Mouse (Mus musculus) CH12.LX (cell line): ENCODE measurements around the gene Polh. TPM values are rescaled to one million over a fixed set of nuclear protein-coding genes. Genes with fewer than 3 reads are reported as not detected.

Experiments used
- DNase-seq: peaks from one replicate; pipeline ENCODE4 v3.0.0-alpha.2; 2013; ENCODE audit errors: extremely low read depth
- H3K27ac ChIP-seq: 2 replicates; pipeline ENCODE4 v1.5.1; 2012; ENCODE audit warnings: low read depth, mild to moderate bottlenecking, control low read depth, moderate library complexity; ENCODE audit not compliant: insufficient read depth
- H3K27me3 ChIP-seq: replicated peaks from 2 replicates; pipeline ENCODE3; 2012; ENCODE audit warnings: inconsistent platforms
- H3K36me3 ChIP-seq, 2 experiments: replicated peaks in 1 of 2; 2 replicates each; pipeline versions ENCODE3 to v1.6.1; 2012; ENCODE audit warnings: inconsistent platforms in 1 of 2, low read length in 1 of 2, mild to moderate bottlenecking in 1 of 2, mixed read lengths in 1 of 2, moderate library complexity in 1 of 2; ENCODE audit not compliant: control insufficient read depth in 1 of 2, insufficient read depth in 1 of 2
- H3K4me1 ChIP-seq, 2 experiments: 2 replicates each; pipeline ENCODE4 v1.6.1; 2012; ENCODE audit warnings: inconsistent platforms in 1 of 2, moderate library complexity in 1 of 2; ENCODE audit not compliant: insufficient read depth in 2 of 2, control insufficient read depth in 1 of 2
- H3K4me2 ChIP-seq: 2 replicates; pipeline ENCODE4 v1.6.1; 2012; ENCODE audit warnings: low read depth, mild to moderate bottlenecking, control low read depth; ENCODE audit not compliant: poor library complexity, insufficient read depth, severe bottlenecking
- H3K4me3 ChIP-seq, 3 experiments: fragments of 150-350 bp in 1 of 3; sonication (generic) in 1 of 3; replicated peaks in 1 of 3; 2 replicates each; pipeline versions ENCODE3 to v1.5.1; 2011 to 2012; ENCODE audit warnings: low read depth in 2 of 3, low read length in 2 of 3, mild to moderate bottlenecking in 2 of 3, moderate library complexity in 2 of 3, control low read depth in 1 of 3, improper control_type of control experiment in 1 of 3, inconsistent platforms in 1 of 3, mixed read lengths in 1 of 3; ENCODE audit not compliant: poor library complexity in 1 of 3
- H3K79me2 ChIP-seq: replicated peaks from 2 replicates; pipeline ENCODE4 v1.6.1; 2012; ENCODE audit warnings: mild to moderate bottlenecking, moderate library complexity; ENCODE audit not compliant: control insufficient read depth, poor library complexity, insufficient read depth, severe bottlenecking; ENCODE audit errors: extremely low read depth
- H3K9ac ChIP-seq: 2 replicates; pipeline ENCODE4 v1.6.1; 2012; ENCODE audit warnings: low read depth, mild to moderate bottlenecking, control low read depth, moderate library complexity; ENCODE audit not compliant: insufficient read depth
- H3K9me3 ChIP-seq: replicated peaks from 2 replicates; pipeline ENCODE3; 2012; ENCODE audit warnings: low read length, inconsistent platforms, mixed read lengths
- CTCF ChIP-seq, 2 experiments: IDR thresholded peaks in 1 of 2; conservative IDR thresholded peaks in 1 of 2; 2 replicates each; pipeline ENCODE4 v1.5.1; 2011 to 2012; ENCODE audit warnings: low read depth in 2 of 2, low read length in 2 of 2, improper control_type of control experiment in 1 of 2, inconsistent platforms in 1 of 2, mild to moderate bottlenecking in 1 of 2, moderate library complexity in 1 of 2
- MAZ ChIP-seq: IDR thresholded peaks from 2 replicates; pipeline ENCODE4 v1.6.1; 2012; ENCODE audit warnings: low read depth, mild to moderate bottlenecking, inconsistent platforms, low read length, improper control_type of control experiment, moderate library complexity
- MEF2A ChIP-seq: IDR thresholded peaks from 2 replicates; pipeline ENCODE4 v1.6.1; 2014; ENCODE audit warnings: low read depth, mild to moderate bottlenecking, inconsistent platforms, low read length, improper control_type of control experiment, borderline replicate concordance
- MXI1 ChIP-seq: IDR thresholded peaks from 2 replicates; pipeline ENCODE4 v1.6.1; 2011; ENCODE audit warnings: mild to moderate bottlenecking, low read depth, low read length, improper control_type of control experiment
- MYC ChIP-seq: IDR thresholded peaks from 2 replicates; pipeline ENCODE4 v1.6.1; 2011; ENCODE audit warnings: low read depth, mild to moderate bottlenecking, improper control_type of control experiment, low read length
- NELFE ChIP-seq: IDR thresholded peaks from 2 replicates; pipeline ENCODE4 v1.6.1; 2011; ENCODE audit warnings: low read depth, low read length, improper control_type of control experiment
- NRF1 ChIP-seq: IDR thresholded peaks from 2 replicates; pipeline ENCODE4 v1.6.1; 2014; ENCODE audit warnings: low read depth, mild to moderate bottlenecking, inconsistent platforms, low read length, improper control_type of control experiment, moderate library complexity
- PAX5 ChIP-seq: IDR thresholded peaks from 2 replicates; pipeline ENCODE4 v1.6.1; 2012; ENCODE audit warnings: low read length, inconsistent platforms, mixed read lengths
- POLR2AphosphoS2 ChIP-seq: IDR thresholded peaks from 2 replicates; pipeline ENCODE4 v1.6.1; 2011; ENCODE audit warnings: low read depth, low read length, improper control_type of control experiment
- RAD21 ChIP-seq: IDR thresholded peaks from 2 replicates; pipeline ENCODE4 v1.6.1; 2011; ENCODE audit warnings: low read depth, mild to moderate bottlenecking, low read length, improper control_type of control experiment, moderate library complexity
- SIN3A ChIP-seq: IDR thresholded peaks from 2 replicates; pipeline ENCODE4 v1.6.1; 2012; ENCODE audit warnings: low read length, improper control_type of control experiment, inconsistent platforms
- TBP ChIP-seq: conservative IDR thresholded peaks from 2 replicates; pipeline ENCODE4 v1.6.1; 2011; ENCODE audit warnings: low read depth, low read length, improper control_type of control experiment
- UBTF ChIP-seq: IDR thresholded peaks from 2 replicates; pipeline ENCODE4 v1.6.1; 2012; ENCODE audit warnings: low read depth, mild to moderate bottlenecking, inconsistent platforms, low read length, improper control_type of control experiment, moderate library complexity
- USF1 ChIP-seq: IDR thresholded peaks from 2 replicates; pipeline ENCODE4 v1.6.1; 2014; ENCODE audit warnings: low read depth, mild to moderate bottlenecking, inconsistent platforms, low read length, improper control_type of control experiment
- ZKSCAN1 ChIP-seq: IDR thresholded peaks from 2 replicates; pipeline ENCODE4 v1.6.1; 2012; ENCODE audit warnings: low read depth, inconsistent platforms, low read length, improper control_type of control experiment, borderline replicate concordance
- dilution Hi-C: fragments of 300-500 bp; cut with MboI; formaldehyde crosslinking; loops from 2 replicates; pipeline ENCODE4 v1.14.3; 2020; ENCODE audit warnings: low sequenced_read_pairs; ENCODE audit not compliant: extremely low pct_unique_long_range_greater_than_20kb, extremely low pct_ligation_motif_present
- in situ Hi-C: fragments of 300-500 bp; cut with MboI; formaldehyde crosslinking; loops from 3 replicates; pipeline ENCODE4 v1.14.3; 2019; ENCODE audit warnings: low sequenced_read_pairs, low pct_ligation_motif_present, low pct_unique_long_range_greater_than_20kb, mixed read lengths
- polyA plus RNA-seq: library from polyadenylated mRNA; unstranded; fragments of >175 nt; gene quantifications from 2 replicates; pipeline ENCODE4 v1.2.1, GENCODE M21; 2012; ENCODE audit warnings: low read depth; ENCODE audit not compliant: insufficient read length
- total RNA-seq, 2 experiments: library from RNA; depleted of rRNA; stranded (reverse); fragments of 300-350 nt in 1 of 2; fragments of >200 nt in 1 of 2; gene quantifications; 2 replicates each; pipeline ENCODE4 v1.2.3; 2012 to 2014

Polh gene
- total and polyA plus RNA-seq, 3 experiments: 23.1 to 40.4 (median 36.0) TPM

DNA sequence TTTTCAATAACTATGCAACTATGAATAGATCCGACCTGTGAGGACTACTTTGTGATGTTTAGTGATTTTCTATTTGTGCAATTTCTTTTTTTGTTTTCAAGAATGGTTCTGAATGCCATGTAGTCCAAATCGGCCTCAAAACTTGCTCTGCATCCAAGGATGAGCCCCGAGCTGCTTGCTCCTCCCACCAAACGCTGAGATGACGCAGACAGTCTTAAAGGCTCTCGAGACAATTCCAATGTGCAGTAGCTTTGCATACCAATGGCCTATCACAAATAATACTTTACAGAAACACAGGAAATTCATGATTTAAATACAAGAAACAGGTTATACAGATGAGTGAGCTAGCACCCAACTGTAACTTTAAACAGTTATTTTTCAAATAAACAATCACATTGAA is 1.3 kb downstream of the Polh start:
- in situ Hi-C loops: loop anchor here (5.0 kb wide), 1 partner anchor 36 kb away; no protein-coding TSS in a partner anchor
- Histone ChIP-seq H3K36me3 (peaks cover 36 to 59% of the 10 kb centered on the region in 2 experiments), H3K9ac (peak overlapping the region; percentile 85; the same call in 1 of the 2 replicates), H3K27ac (no peak overlapping the region), H3K79me2 (peaks cover 59% of the 10 kb centered on the region), H3K4me3 (peak overlapping the region in 2 of 3 experiments; percentile 72 to 92), H3K27me3 (no peaks in the 10 kb centered on the region), H3K4me2 (peak overlapping the region; percentile 77; the same call in 1 of the 2 replicates), H3K4me1 (peaks cover 2 to 31% of the 10 kb centered on the region in 2 experiments; a peak in 3 of 4 replicates), H3K9me3 (no peaks in the 10 kb centered on the region)
- TF ChIP-seq MXI1 (0 out of 2 replicates have a peak, but pooled peaks have one; percentile 22), TBP (0 out of 2 replicates have a peak, but pooled peaks have one; percentile 20), SIN3A (no peak; the same call in 1 of the 2 replicates), USF1 (no peak), NRF1 (0 out of 2 replicates have a peak, but pooled peaks have one; percentile 14), PAX5 (no peak), MEF2A (no peak), MYC (0 out of 2 replicates have a peak, but pooled peaks have one; percentile 16)
- dilution Hi-C loops: no loop called here
- DNase-seq: peak; percentile 61

DNA sequence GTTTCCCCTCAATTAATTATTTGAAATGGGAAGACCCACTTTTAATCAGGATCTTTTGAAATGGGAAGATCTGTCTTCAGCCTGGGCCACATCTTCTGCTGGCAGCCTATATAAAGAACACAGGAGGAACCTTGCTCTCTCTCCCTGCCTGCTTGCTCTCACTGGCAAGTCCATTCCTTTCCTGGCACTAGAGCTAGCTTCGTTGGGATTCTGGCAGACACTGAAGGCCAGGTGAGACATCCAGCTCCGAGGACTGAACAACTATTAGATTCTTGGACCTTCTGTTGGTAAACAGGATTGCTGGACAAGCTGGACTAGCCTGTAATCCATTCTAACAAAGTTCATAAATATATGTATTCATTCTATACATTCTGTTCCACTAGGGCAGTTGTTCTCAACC is 13.6 kb downstream of the Polh start:
- Histone ChIP-seq H3K9ac (no peak overlapping the region), H3K4me1 (no peaks in the 10 kb centered on the region), H3K27ac (no peak overlapping the region), H3K79me2 (no peaks in the 10 kb centered on the region), H3K27me3 (no peaks in the 10 kb centered on the region), H3K9me3 (no peaks in the 10 kb centered on the region), H3K4me2 (no peak overlapping the region), H3K36me3 (peaks cover 61 to 85% of the 10 kb centered on the region in 2 experiments), H3K4me3 (no peak overlapping the region)
- no peak for DNase-seq
- TF ChIP-seq USF1: no peak
- dilution Hi-C loops: no loop called here
- in situ Hi-C loops: no loop called here

DNA sequence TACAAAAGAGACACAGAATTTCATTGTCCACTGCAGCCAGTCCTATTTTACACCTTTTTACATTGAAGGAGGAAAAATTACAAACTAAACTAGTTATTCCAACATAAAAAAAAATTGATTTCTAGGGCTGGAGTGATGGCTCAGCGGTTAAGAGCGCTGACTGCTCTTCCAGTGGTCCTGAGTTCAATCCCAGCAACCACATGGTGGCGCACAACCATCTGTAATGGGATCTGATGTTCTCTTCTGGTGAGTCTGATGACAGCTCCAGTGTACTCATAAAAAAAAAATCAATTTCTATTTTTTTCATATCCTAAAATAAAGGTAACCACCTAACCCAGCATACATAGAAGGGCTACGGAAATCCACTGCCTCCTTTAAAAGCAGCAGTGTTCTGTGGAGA is 20.2 kb downstream of the Polh start:
- Histone ChIP-seq H3K9me3 (no peaks in the 10 kb centered on the region), H3K36me3 (peaks cover 63 to 89% of the 10 kb centered on the region in 2 experiments), H3K27me3 (no peaks in the 10 kb centered on the region), H3K27ac (no peak overlapping the region), H3K4me2 (no peak overlapping the region), H3K9ac (no peak overlapping the region), H3K4me1 (no peaks in the 10 kb centered on the region), H3K4me3 (no peak overlapping the region), H3K79me2 (no peaks in the 10 kb centered on the region)
- DNase-seq: no peak
- in situ Hi-C loops: no loop called here
- dilution Hi-C loops: no loop called here
- TF ChIP-seq MAZ (no peak), CTCF (conservative IDR thresholded peaks at IDR 0.05 in 1 of 2, IDR thresholded peaks at IDR 0.05 in 1 of 2; ENCODE audit: low read depth in 2 of 2, low read length in 2 of 2) (peak in 1 of 2 experiments; percentile 40; a peak in 2 of 4 replicates), ZKSCAN1 (no peak), NELFE (no peak), POLR2AphosphoS2 (no peak), RAD21 (peak; percentile 22), UBTF (no peak)
